Mouse (Mus musculus) embryonic facial prominence, embryonic 12.5 days (tissue): ENCODE measurements around the gene Satb2. TPM values are rescaled to one million over a fixed set of nuclear protein-coding genes. Genes with fewer than 3 reads are reported as not detected.
"Not testable (repeated sequence)": the region's sequence is repeated elsewhere in the genome, so short reads cannot be mapped to it uniquely, and the experiment has no call there.

ENCODE experiments used
- ATAC-seq: fragments of 200-750 bp; cut with Nextera tagmentation; 2 replicates; pipeline ENCODE4 v1.8.0; 2017; ENCODE audit not compliant: insufficient number of reproducible peaks, insufficient read depth, low FRiP score, low TSS enrichment
- H3K27ac ChIP-seq: fragments of 300-500 bp; sonication (generic); 2 replicates; pipeline ENCODE4 v1.5.1; 2016; ENCODE audit warnings: mild to moderate bottlenecking
- H3K27me3 ChIP-seq: fragments of 300-500 bp; sonication (generic); 2 replicates; pipeline ENCODE4 v1.6.1; 2016; ENCODE audit warnings: mild to moderate bottlenecking, moderate library complexity
- H3K36me3 ChIP-seq: fragments of 300-500 bp; sonication (generic); 2 replicates; pipeline ENCODE4 v1.6.1; 2016; ENCODE audit warnings: mild to moderate bottlenecking
- H3K4me1 ChIP-seq: fragments of 300-500 bp; sonication (generic); 2 replicates; pipeline ENCODE4 v1.6.1; 2016
- H3K4me2 ChIP-seq: fragments of 300-500 bp; sonication (generic); replicated peaks from 2 replicates; pipeline ENCODE4 v1.6.1; 2016; ENCODE audit warnings: mild to moderate bottlenecking, moderate library complexity
- H3K4me3 ChIP-seq: fragments of 300-500 bp; sonication (generic); 2 replicates; pipeline ENCODE4 v1.5.1; 2016; ENCODE audit warnings: mild to moderate bottlenecking
- H3K9ac ChIP-seq: fragments of 300-500 bp; sonication (generic); 2 replicates; pipeline ENCODE4 v1.6.1; 2016; ENCODE audit warnings: mild to moderate bottlenecking, moderate library complexity
- H3K9me3 ChIP-seq: fragments of 300-500 bp; sonication (generic); 2 replicates; pipeline ENCODE4 v1.6.1; 2016; ENCODE audit warnings: mild to moderate bottlenecking, moderate library complexity
- WGBS: fragments of 180-500 bp; shearing (Covaris S2); methylation state at CpG from one replicate; pipeline ENCODE4 v1.1.7; 2016; 5-methylcytosine and 5-hydroxymethylcytosine counted together
- polyA plus RNA-seq: library from polyadenylated mRNA; unstranded; fragments of >200 nt; fragmentation: Nextera tagmentation; extraction: Ambion mirVana; gene quantifications from 2 replicates; pipeline ENCODE4 v1.2.1, GENCODE M21; 2016

The Satb2 gene
- polyA plus RNA-seq, 1 experiment from 2014 or later, result 18.9 TPM

- ATAC-seq, result no peak
- Histone ChIP-seq H3K27ac (no peak overlapping the region), H3K4me2 (no peak overlapping the region), H3K9ac (no peak overlapping the region), H3K27me3 (no peaks in the 10 kb centered on the region), H3K9me3 (no peaks in the 10 kb centered on the region), H3K4me3 (no peak overlapping the region), H3K36me3 (no peaks in the 10 kb centered on the region), H3K4me1 (peaks cover 3% of the 10 kb centered on the region; the same call in 1 of the 2 replicates)
- 81% methylated on average over 3 of the region's 3 CpGs for WGBS
These were observed 156.4 kb downstream of the Satb2 start for GRCm38 (mm10) chr1:56822025-56822424.

- Histone ChIP-seq H3K4me2 (no peak overlapping the region), H3K27me3 (0 out of 2 replicates have a peak, but pooled peaks cover 3% of the 10 kb centered on the region), H3K27ac (no peak overlapping the region), H3K9ac (no peak overlapping the region), H3K4me3 (no peak overlapping the region), H3K9me3 (no peaks in the 10 kb centered on the region), H3K4me1 (peaks cover 4% of the 10 kb centered on the region; the same call in 1 of the 2 replicates), H3K36me3 (no peaks in the 10 kb centered on the region)
- ATAC-seq, result no peak
These were observed 164.9 kb downstream of the Satb2 start for GRCm38 (mm10) chr1:56813506-56813905.

GRCm38 (mm10) chr1:56812961-56813360, 165.5 kb downstream of the Satb2 start:
- Histone ChIP-seq H3K9me3 (no peaks in the 10 kb centered on the region), H3K9ac (no peak overlapping the region), H3K27ac (no peak overlapping the region), H3K4me2 (no peak overlapping the region), H3K36me3 (no peaks in the 10 kb centered on the region), H3K4me3 (no peak overlapping the region), H3K27me3 (0 out of 2 replicates have a peak, but pooled peaks cover 3% of the 10 kb centered on the region), H3K4me1 (peaks cover 4% of the 10 kb centered on the region; the same call in 1 of the 2 replicates)
- no peak for ATAC-seq
- 88% methylated on average over 4 of the region's 4 CpGs for WGBS

GRCm38 (mm10) chr1:56811486-56811885, 167.0 kb downstream of the Satb2 start:
- H3K4me1 ChIP-seq, result no peaks in the 10 kb centered on the region

GRCm38 (mm10) chr1:56806006-56806405, 172.4 kb downstream of the Satb2 start:
- 40% methylated on average over 5 of the region's 5 CpGs for WGBS
- no peak overlapping the region for H3K4me2 ChIP-seq
- ATAC-seq, result no peak
- H3K9me3 ChIP-seq, result no peaks in the 10 kb centered on the region
- no peak overlapping the region for H3K27ac ChIP-seq
- H3K9ac ChIP-seq, result no peak overlapping the region
- H3K36me3 ChIP-seq, result no peaks in the 10 kb centered on the region
- no peak overlapping the region for H3K4me3 ChIP-seq
- H3K27me3 ChIP-seq, result no peaks in the 10 kb centered on the region
- H3K4me1 ChIP-seq, result no peaks in the 10 kb centered on the region

More at GRCm38 (mm10) chr1:56811486-56811885, 167.0 kb downstream of the Satb2 start:
- H3K9ac ChIP-seq, result no peak overlapping the region
- 0 out of 2 replicates have a peak, but pooled peaks cover 3% of the 10 kb centered on the region for H3K27me3 ChIP-seq
- no peak overlapping the region for H3K4me2 ChIP-seq
- H3K9me3 ChIP-seq, result no peaks in the 10 kb centered on the region
- no peaks in the 10 kb centered on the region for H3K36me3 ChIP-seq
- H3K4me3 ChIP-seq, result no peak overlapping the region
- WGBS, result 90% methylated on average over 3 of the region's 3 CpGs
- H3K27ac ChIP-seq, result no peak overlapping the region
- no peak for ATAC-seq

- 70% methylated on average over 7 of the region's 7 CpGs for WGBS
- H3K9me3 ChIP-seq, result no peaks in the 10 kb centered on the region
- H3K36me3 ChIP-seq, result 0 out of 2 replicates have a peak, but pooled peaks cover 8% of the 10 kb centered on the region
- no peaks in the 10 kb centered on the region for H3K4me1 ChIP-seq
- no peak overlapping the region for H3K9ac ChIP-seq
- no peak overlapping the region for H3K4me3 ChIP-seq
- no peaks in the 10 kb centered on the region for H3K27me3 ChIP-seq
- no peak overlapping the region for H3K4me2 ChIP-seq
- no peak overlapping the region for H3K27ac ChIP-seq
- no peak for ATAC-seq
These were observed 177.8 kb downstream of the Satb2 start for GRCm38 (mm10) chr1:56800611-56801010.

GRCm38 (mm10) chr1:56795016-56795608, 183.3 kb downstream of the Satb2 start:
- no peak for ATAC-seq
- H3K4me2 ChIP-seq, result no peak overlapping the region
- 65% methylated on average over 19 of the region's 19 CpGs for WGBS

GRCm38 (mm10) chr1:56789641-56790040, 188.8 kb downstream of the Satb2 start:
- 81% methylated on average over 2 of the region's 2 CpGs for WGBS
- no peak overlapping the region for H3K9ac ChIP-seq
- no peak for ATAC-seq
- no peak overlapping the region for H3K4me2 ChIP-seq
- no peaks in the 10 kb centered on the region for H3K4me1 ChIP-seq
- H3K4me3 ChIP-seq, result no peak overlapping the region
- no peaks in the 10 kb centered on the region for H3K36me3 ChIP-seq
- H3K27me3 ChIP-seq, result no peaks in the 10 kb centered on the region
- no peak overlapping the region for H3K27ac ChIP-seq
- H3K9me3 ChIP-seq, result no peaks in the 10 kb centered on the region

More at GRCm38 (mm10) chr1:56795016-56795608, 183.3 kb downstream of the Satb2 start:
- Histone ChIP-seq H3K36me3 (0 out of 2 replicates have a peak, but pooled peaks cover 13% of the 10 kb centered on the region), H3K9ac (no peak overlapping the region), H3K27ac (no peak overlapping the region), H3K4me1 (no peaks in the 10 kb centered on the region), H3K9me3 (no peaks in the 10 kb centered on the region), H3K4me3 (no peak overlapping the region), H3K27me3 (no peaks in the 10 kb centered on the region)

GRCm38 (mm10) chr1:56782139-56782538, 196.3 kb downstream of the Satb2 start:
- H3K36me3 ChIP-seq, H3K9me3 ChIP-seq, H3K4me1 ChIP-seq, H3K27me3 ChIP-seq, H3K4me2 ChIP-seq, H3K4me3 ChIP-seq, H3K9ac ChIP-seq, ATAC-seq, H3K27ac ChIP-seq: not testable (repeated sequence)
- WGBS, result 90% methylated on average over 13 of the region's 13 CpGs

GRCm38 (mm10) chr1:56764205-56764604, 214.2 kb downstream of the Satb2 start:
- 82% methylated on average over 1 of the region's 1 CpGs for WGBS

GRCm38 (mm10) chr1:56761512-56761911, 216.9 kb downstream of the Satb2 start:
- H3K27ac ChIP-seq, result no peak overlapping the region
- WGBS, result 100% methylated on average over 1 of the region's 1 CpGs
- no peak overlapping the region for H3K4me3 ChIP-seq
- no peaks in the 10 kb centered on the region for H3K9me3 ChIP-seq
- no peaks in the 10 kb centered on the region for H3K36me3 ChIP-seq
- H3K4me2 ChIP-seq, result no peak overlapping the region
- no peak overlapping the region for H3K9ac ChIP-seq
- no peak for ATAC-seq
- H3K4me1 ChIP-seq, result no peaks in the 10 kb centered on the region
- H3K27me3 ChIP-seq, result no peaks in the 10 kb centered on the region

More at GRCm38 (mm10) chr1:56764205-56764604, 214.2 kb downstream of the Satb2 start:
- no peaks in the 10 kb centered on the region for H3K36me3 ChIP-seq
- no peak overlapping the region for H3K27ac ChIP-seq
- no peaks in the 10 kb centered on the region for H3K4me1 ChIP-seq
- no peak for ATAC-seq
- no peak overlapping the region for H3K4me3 ChIP-seq
- H3K9me3 ChIP-seq, result no peaks in the 10 kb centered on the region
- H3K9ac ChIP-seq, result no peak overlapping the region
- no peaks in the 10 kb centered on the region for H3K27me3 ChIP-seq
- H3K4me2 ChIP-seq, result no peak overlapping the region

GRCm38 (mm10) chr1:56753283-56753682, 225.2 kb downstream of the Satb2 start:
- Histone ChIP-seq H3K4me1 (no peaks in the 10 kb centered on the region), H3K9me3 (no peaks in the 10 kb centered on the region), H3K36me3 (no peaks in the 10 kb centered on the region), H3K27me3 (peaks cover 12% of the 10 kb centered on the region; the same call in 1 of the 2 replicates), H3K4me2 (no peak overlapping the region), H3K4me3 (no peak overlapping the region), H3K27ac (no peak overlapping the region), H3K9ac (no peak overlapping the region)
- WGBS, result 33% methylated on average over 1 of the region's 1 CpGs
- ATAC-seq, result no peak
